Mouse (Mus musculus): Measurements from ENCODE around the gene Bhlhe41.

Bhlhe41 gene

DNA sequence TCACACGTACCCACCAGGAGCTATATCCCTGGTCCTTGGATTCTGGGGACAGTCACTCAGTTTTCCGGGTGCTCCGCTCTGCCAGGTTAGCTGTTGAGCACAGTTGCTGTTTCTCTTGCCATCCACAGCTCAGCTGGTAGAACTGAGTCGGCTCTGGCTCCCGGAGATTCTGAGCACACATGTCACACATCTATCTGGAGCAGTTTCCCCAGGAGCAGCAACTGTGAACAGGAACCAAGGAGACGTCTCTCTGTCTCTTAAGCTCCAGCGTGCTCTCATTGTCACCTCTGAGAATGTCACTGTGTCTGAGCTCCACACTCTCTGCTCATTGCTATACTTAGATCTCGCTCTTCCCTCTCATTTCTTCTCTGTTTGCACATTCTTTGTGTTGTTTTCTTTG lies 32.4 kb downstream of the Bhlhe41 start:
- DNase-seq = no peak

- DNase-seq = no peak
Measured at GRCm38 (mm10) chr6:145830617-145831016, 34.7 kb downstream of the Bhlhe41 start.

DNA sequence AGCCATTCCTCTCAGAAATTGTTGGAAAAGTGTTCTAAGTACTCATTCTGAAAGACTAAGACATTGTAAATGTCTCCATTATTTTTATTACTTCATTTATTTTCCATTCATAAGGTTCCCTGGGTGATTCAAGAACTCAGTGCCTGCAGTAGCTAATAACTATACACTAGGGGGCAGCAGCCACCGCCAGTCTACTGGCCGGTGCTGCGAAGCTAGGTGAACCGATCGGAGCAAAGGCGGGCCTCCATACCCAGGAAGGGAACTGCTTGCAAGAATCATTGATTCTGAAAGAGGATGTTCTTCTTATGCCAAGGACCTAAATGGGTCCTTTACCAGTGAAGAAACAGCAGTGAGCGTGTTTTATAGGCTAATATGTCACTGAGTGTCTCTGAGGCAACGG lies 35.2 kb downstream of the Bhlhe41 start:
- peak; percentile 96 for DNase-seq

GRCm38 (mm10) chr6:145829062-145829835 lies 36.1 kb downstream of the Bhlhe41 start:
- no peak for DNase-seq

GRCm38 (mm10) chr6:145826305-145826704 lies 39.1 kb downstream of the Bhlhe41 start:
- DNase-seq = no peak

- no peak for DNase-seq
Measured at GRCm38 (mm10) chr6:145823588-145824234, 41.6 kb downstream of the Bhlhe41 start.

DNA sequence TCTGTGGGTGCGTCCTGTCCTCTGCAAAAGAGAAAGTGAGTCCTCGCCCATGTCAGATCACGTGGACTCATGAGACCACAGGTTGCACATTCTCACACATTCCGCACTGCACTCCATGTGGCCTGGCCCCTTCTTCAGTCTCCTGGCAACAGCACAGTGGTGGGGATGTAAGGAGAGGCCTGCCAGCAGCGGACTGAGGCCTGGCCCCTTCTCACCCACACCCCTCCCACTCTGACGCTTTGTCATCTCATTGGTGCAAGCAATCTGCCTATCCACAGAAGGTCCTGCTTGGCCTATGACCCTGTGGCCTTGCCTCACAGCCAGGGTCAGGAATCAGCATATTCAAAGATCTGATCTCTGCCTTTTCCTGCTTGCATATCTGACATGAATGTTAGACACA lies 42.3 kb downstream of the Bhlhe41 start:
- DNase-seq = no peak

DNA sequence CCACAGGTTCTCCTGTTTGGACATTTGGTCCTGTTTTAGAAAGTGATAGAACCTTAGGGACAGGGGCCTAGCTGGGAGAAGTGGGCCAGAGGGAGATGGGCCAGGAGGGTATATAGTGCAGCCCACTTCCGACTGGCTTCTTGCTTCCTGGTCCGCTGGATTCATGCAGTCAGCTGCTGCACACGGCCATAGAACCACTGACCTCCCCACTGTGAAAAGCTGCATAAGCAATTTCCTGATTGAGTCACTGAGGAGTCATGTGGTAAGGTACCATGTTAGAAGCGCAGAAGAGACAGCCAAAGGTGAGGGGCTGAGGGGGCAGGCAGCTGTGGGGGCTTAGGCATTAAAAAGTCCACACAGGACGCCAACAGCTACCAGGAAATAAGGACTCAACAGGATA lies 43.1 kb downstream of the Bhlhe41 start:
- no peak for DNase-seq

DNA sequence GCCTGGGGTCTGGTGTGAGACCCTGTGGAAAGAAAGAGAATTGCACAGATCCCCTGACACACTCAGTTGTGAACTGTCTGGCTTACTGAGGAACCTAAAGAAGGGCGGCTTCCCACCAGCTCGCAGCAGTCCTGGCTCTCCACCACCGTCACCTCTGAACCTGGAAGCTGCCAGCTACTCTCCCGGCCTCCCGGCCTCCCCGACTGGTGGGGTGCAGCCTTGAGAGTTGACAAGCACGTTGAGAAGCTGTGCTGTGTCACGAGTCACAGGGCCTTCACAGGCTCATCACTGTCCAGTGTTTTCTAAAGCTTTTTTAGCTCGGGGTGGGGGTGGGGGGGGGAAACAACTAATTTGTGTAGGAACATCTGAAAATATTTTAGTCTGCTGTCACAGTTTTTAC lies 46.2 kb downstream of the Bhlhe41 start:
- DNase-seq = no peak

DNA sequence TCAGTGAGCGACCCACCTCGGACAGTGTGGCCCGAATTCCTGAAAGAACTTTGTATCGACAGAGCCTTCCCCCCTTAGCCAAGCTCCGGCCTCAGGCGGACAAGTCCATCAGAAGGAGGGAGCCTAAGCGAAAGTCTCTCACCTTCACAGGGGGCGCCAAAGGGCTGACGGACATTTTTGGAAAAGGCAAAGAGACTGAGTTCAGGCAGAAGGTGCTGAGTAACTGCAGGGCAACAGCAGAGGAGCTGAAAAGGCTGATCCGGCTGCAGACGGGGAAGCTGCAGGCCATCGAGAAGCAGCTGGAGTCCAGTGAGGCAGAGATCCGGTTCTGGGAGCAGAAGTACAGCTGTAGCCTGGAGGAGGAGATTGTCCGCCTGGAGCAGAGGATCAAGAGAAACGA lies 50.2 kb downstream of the Bhlhe41 start:
- no peak for DNase-seq

- no peak for DNase-seq
Measured at GRCm38 (mm10) chr6:145811174-145811573, 54.2 kb downstream of the Bhlhe41 start.

- DNase-seq = no peak
Measured at GRCm38 (mm10) chr6:145810015-145810414, 55.3 kb downstream of the Bhlhe41 start.

- DNase-seq = no peak
Measured at GRCm38 (mm10) chr6:145809566-145809965, 55.8 kb downstream of the Bhlhe41 start.
